Mouse (Mus musculus) C2C12 (cell line): ENCODE data around the gene Tekt4.

ENCODE experiments used
- CEBPB ChIP-seq: IDR thresholded peaks from one replicate; pipeline ENCODE4 v1.6.1; 2011; ENCODE audit warnings: low read depth, mild to moderate bottlenecking, control low read depth, moderate library complexity
- CTCF ChIP-seq: IDR thresholded peaks from one replicate; pipeline ENCODE4 v1.5.1; 2011; ENCODE audit not compliant: control insufficient read depth, insufficient read depth, insufficient read length
- FOSL1 ChIP-seq: IDR thresholded peaks from one replicate; pipeline ENCODE4 v1.8.0; 2011; ENCODE audit warnings: mild to moderate bottlenecking, low read length; ENCODE audit not compliant: poor library complexity, insufficient read depth, severe bottlenecking
- MAX ChIP-seq: IDR thresholded peaks from one replicate; pipeline ENCODE4 v1.6.1; 2011; ENCODE audit warnings: mild to moderate bottlenecking, control low read depth
- MYOD1 ChIP-seq: IDR thresholded peaks from one replicate; pipeline ENCODE4 v1.6.1; 2011; ENCODE audit warnings: low read depth; ENCODE audit not compliant: control insufficient read depth, insufficient read length
- USF1 ChIP-seq: IDR thresholded peaks from one replicate; pipeline ENCODE4 v1.6.1; 2011; ENCODE audit warnings: low read depth, mild to moderate bottlenecking, control low read depth, moderate library complexity

DNA sequence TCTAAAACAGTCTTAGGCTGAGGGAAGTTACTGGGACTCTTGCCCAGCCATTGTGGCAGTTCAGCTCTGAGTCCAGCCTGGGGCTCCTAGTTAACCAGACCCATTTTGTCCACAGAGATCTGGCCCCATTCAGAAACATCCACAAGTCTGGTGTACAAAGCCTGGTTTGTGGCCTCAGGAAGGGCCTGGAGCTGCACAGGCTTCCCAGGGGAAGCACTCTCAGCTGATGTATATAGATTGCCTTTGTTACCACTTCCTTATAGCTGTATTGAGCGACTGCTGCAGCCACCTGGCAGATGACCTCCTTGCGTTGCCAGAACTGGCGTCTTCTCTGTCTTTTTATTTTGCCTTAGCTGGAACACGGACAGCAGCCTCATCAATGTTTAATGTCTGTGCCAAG is 9.3 kb upstream of the Tekt4 start:
- TF ChIP-seq CTCF: no peak
- TF ChIP-seq MYOD1: no peak
- no peak for TF ChIP-seq USF1
- TF ChIP-seq MAX: no peak
- TF ChIP-seq FOSL1: no peak
- no peak for TF ChIP-seq CEBPB
